Mouse (Mus musculus) heart, embryonic 11.5 days (tissue): ENCODE results near the gene Prrx2. TPM values are rescaled to one million over a fixed set of nuclear protein-coding genes. Genes with fewer than 3 reads are reported as not detected.

ENCODE experiments used
- ATAC-seq: fragments of 200-750 bp; cut with Nextera tagmentation; replicated peaks from 2 replicates; pipeline ENCODE4 v1.8.0; 2017; ENCODE audit warnings: moderate library complexity; ENCODE audit not compliant: insufficient number of reproducible peaks, low FRiP score, low TSS enrichment
- H3K27ac ChIP-seq: fragments of 300-500 bp; sonication (generic); 2 replicates; pipeline ENCODE4 v1.5.1; 2014; ENCODE audit warnings: mild to moderate bottlenecking, low read depth, low read length
- H3K27me3 ChIP-seq: fragments of 300-500 bp; sonication (generic); 2 replicates; pipeline ENCODE4 v1.6.1; 2014; ENCODE audit warnings: mild to moderate bottlenecking, low read length, mixed read lengths; ENCODE audit not compliant: control insufficient read depth, insufficient read depth
- H3K36me3 ChIP-seq: fragments of 300-500 bp; sonication (generic); 2 replicates; pipeline ENCODE4 v1.6.1; 2014; ENCODE audit warnings: mild to moderate bottlenecking, low read length, moderate library complexity, mixed read lengths; ENCODE audit not compliant: control insufficient read depth, insufficient read depth
- H3K4me1 ChIP-seq: fragments of 300-500 bp; sonication (generic); 2 replicates; pipeline ENCODE4 v1.6.1; 2014; ENCODE audit warnings: low read length; ENCODE audit not compliant: control insufficient read depth, insufficient read depth
- H3K4me2 ChIP-seq: fragments of 300-500 bp; sonication (generic); 2 replicates; pipeline ENCODE4 v1.6.1; 2014; ENCODE audit warnings: mild to moderate bottlenecking, moderate library complexity
- H3K4me3 ChIP-seq: fragments of 300-500 bp; sonication (generic); 2 replicates; pipeline ENCODE4 v1.5.1; 2014; ENCODE audit warnings: low read depth, low read length
- H3K9ac ChIP-seq: fragments of 300-500 bp; sonication (generic); 2 replicates; pipeline ENCODE4 v1.6.1; 2014; ENCODE audit warnings: mild to moderate bottlenecking, low read depth, low read length, moderate library complexity
- H3K9me3 ChIP-seq: fragments of 300-500 bp; sonication (generic); replicated peaks from 2 replicates; pipeline ENCODE4 v1.6.1; 2016; ENCODE audit warnings: low read length; ENCODE audit not compliant: control insufficient read depth
- WGBS: fragments of 180-500 bp; shearing (Covaris S2); extraction: QIAGEN DNeasy Blood & Tissue Kit; methylation state at CpG from one replicate; pipeline ENCODE4 v1.1.7; 2014; ENCODE audit not compliant: insufficient replicate concordance; 5-methylcytosine and 5-hydroxymethylcytosine counted together
- polyA plus RNA-seq: library from polyadenylated mRNA; unstranded; fragments of >200 nt; fragmentation: Nextera tagmentation; extraction: Ambion mirVana; gene quantifications from 2 replicates; pipeline ENCODE4 v1.2.1, GENCODE M21; 2014

The Prrx2 gene
- polyA plus RNA-seq, 1 experiment from 2014 or later, result 55.8 TPM

DNA sequence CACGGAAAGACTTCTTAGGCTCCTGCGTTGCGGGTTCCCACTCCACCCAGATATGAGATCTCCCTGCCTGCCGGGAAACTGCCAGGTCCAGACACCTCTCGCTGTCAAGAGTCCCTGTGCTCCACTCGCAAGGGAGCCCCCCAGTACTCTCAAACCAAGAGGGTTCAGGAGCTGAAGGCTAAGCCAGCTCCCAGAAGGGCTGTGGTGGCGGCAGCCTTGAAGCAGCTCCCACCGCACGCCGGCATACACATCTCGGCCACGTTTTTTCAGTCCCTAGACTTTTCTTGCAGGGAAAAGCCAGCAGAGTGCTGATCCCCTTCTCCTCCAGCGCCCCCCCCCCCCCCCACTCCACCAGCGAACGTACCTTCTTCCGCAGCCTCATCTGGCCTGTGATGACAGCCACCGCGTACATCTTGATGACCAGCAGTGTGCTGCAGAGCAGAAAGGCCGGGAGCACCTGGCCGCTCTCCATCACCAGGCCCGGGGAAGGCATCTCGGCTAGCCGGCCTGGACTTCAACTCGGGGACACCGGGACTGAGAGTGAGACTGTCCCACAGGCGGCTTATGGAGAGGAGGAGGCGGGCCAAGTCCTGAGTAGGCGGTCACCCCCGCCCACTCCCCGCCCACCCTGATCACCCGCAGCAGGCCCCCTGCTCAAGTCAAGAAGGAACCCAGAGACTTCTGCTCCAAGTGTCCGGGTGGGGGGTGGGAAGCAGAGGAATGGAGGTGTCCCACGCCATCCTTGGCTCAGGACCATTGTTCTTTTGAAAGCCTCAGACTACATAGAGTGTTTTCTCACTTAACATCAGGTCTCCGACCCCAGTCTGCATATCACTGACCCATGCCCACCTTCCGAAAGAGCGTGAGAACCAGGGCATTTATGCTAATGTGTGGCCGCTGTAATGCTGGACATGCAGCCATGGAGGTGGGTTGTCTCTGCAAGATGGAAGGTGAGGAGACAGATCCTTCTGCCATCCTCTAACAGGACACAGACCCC lies 68.3 kb downstream of the Prrx2 start:
- peak; percentile 26; the same call in 1 of the 2 replicates for ATAC-seq
- peaks cover 24% of the 10 kb centered on the region for H3K4me1 ChIP-seq

DNA sequence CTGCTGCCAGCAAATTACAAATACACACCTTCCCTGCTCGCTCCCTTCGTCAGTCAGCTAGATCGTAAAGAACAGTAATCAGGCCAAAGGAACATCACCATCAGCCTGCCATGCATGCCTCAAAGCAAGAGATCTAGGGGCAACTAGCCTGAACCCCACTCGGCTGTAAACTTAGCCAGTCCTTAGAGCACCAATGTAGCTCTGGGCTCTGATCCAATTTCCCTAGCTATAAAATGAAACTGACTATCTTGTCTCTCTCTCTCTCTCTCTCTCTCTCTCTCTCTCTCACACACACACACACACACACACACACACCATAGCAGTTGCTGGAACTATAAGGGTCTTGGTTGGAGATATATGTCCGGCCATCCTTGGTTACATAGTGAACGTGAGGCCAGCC lies 69.5 kb downstream of the Prrx2 start:
- no peak for ATAC-seq
- Histone ChIP-seq H3K9ac (no peak overlapping the region), H3K4me2 (no peak overlapping the region), H3K4me3 (no peak overlapping the region), H3K4me1 (peaks cover 23% of the 10 kb centered on the region), H3K9me3 (no peaks in the 10 kb centered on the region), H3K27me3 (peaks cover 11% of the 10 kb centered on the region), H3K27ac (no peak overlapping the region), H3K36me3 (no peaks in the 10 kb centered on the region)
- 79% methylated on average over 6 of the region's 6 CpGs for WGBS

More for the DNA sequence above, 68.3 kb downstream of the Prrx2 start:
- H3K36me3 ChIP-seq, result no peaks in the 10 kb centered on the region
- WGBS, result 9% methylated on average over 34 of the region's 37 CpGs
- H3K4me3 ChIP-seq, result peak overlapping the region; percentile 42
- H3K9ac ChIP-seq, result peak overlapping the region; percentile 59; the same call in 1 of the 2 replicates
- H3K4me2 ChIP-seq, result peak overlapping the region; percentile 76
- H3K9me3 ChIP-seq, result no peaks in the 10 kb centered on the region
- H3K27ac ChIP-seq, result no peak overlapping the region
- H3K27me3 ChIP-seq, result peaks cover 11% of the 10 kb centered on the region

DNA sequence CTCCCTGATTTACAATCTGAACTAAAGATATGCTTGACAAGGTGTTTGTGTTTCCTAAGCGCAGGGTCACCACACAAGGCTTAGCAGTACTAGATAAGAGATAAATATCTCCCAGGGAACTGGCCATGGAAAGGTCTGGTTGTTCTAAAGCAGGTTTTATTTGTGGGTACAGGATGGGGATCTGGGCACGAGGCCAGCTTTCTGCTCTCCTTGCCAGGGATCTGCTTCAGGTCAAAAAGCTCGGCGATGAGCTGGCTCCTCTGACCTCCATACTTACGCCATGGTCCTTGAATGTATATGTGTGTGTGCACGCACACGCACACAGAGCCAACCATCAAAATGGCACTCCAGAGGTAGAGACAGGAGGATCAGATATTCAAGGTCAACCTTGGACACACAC lies 70.2 kb downstream of the Prrx2 start:
- Histone ChIP-seq H3K27me3 (peaks cover 11% of the 10 kb centered on the region), H3K4me1 (peaks cover 23% of the 10 kb centered on the region), H3K27ac (no peak overlapping the region), H3K9ac (no peak overlapping the region), H3K9me3 (no peaks in the 10 kb centered on the region), H3K4me2 (no peak overlapping the region), H3K36me3 (no peaks in the 10 kb centered on the region), H3K4me3 (no peak overlapping the region)
- 59% methylated on average over 7 of the region's 7 CpGs for WGBS
- no peak for ATAC-seq

DNA sequence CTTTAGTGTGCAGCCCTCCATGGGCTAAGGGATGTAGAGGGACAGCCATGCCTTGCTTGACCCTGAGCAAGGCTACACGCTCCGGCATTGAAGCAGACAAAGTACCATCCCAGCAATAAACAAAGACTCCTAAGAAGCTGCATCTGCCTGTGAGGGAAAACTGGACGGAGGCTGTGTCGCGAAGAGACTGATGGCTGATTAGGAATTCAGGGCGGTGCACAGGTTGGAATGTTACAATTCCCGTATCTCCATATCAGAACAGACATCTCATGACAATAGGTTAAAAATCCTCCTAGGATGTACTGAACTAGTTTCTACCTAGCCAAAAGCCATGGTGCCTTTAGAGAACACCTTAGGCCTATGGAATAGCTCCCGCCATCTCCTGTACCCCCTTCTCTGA lies 71.1 kb downstream of the Prrx2 start:
- Histone ChIP-seq H3K36me3 (no peaks in the 10 kb centered on the region), H3K9me3 (no peaks in the 10 kb centered on the region), H3K4me3 (no peak overlapping the region), H3K9ac (no peak overlapping the region), H3K4me2 (no peak overlapping the region), H3K27ac (no peak overlapping the region), H3K4me1 (peaks cover 23% of the 10 kb centered on the region), H3K27me3 (peaks cover 11% of the 10 kb centered on the region)
- WGBS, result 80% methylated on average over 8 of the region's 8 CpGs
- ATAC-seq, result no peak

DNA sequence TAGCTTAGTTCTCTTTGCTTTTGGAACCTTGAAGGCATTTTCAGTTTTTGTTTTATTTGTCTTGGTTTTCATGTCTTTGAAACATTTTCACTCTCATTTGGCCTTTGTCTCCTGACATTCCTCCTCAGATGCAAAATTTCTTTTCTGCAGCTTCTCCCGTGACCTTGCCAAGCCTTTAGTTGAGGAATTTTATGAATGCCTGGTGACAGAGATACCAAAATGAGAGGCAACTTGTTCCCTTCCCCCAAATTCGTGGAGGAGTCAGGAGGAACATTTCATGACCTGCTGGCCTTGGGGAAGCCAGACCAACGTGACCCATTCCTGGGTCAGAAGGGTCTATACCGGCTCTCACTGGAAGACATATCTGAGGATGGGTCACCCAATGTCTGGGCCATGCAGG lies 71.9 kb downstream of the Prrx2 start:
- Histone ChIP-seq H3K9me3 (no peaks in the 10 kb centered on the region), H3K4me2 (no peak overlapping the region), H3K27me3 (peaks cover 9% of the 10 kb centered on the region), H3K9ac (no peak overlapping the region), H3K27ac (no peak overlapping the region), H3K4me3 (no peak overlapping the region), H3K4me1 (peaks cover 21% of the 10 kb centered on the region), H3K36me3 (no peaks in the 10 kb centered on the region)
- 43% methylated on average over 4 of the region's 4 CpGs for WGBS
- no peak for ATAC-seq

DNA sequence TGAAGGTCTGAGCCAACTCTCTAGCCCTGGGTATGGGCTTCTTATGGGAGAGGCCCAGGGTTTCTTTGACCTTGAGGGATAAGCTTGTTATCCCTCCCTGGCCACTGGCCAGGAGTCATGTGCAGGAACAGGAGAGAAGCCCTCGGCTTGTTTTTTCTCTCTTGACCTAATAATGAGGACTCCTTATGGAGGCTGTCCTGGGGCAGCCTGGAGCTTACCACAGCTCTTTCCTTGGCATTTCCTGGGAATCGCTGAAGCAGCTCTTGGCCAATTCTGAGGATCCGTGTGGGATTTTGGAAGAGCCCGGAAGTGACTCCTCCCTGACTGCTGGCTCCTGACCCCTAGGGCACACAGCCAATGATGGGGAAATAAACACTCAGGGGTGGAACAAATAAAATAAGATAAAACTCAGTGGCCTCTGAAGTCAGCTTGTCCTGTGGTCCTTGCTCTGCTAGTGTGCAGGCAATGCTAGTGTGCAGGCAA lies 77.6 kb downstream of the Prrx2 start:
- 0 out of 2 replicates have a peak overlapping the region, but pooled peaks have one; percentile 11 for H3K9ac ChIP-seq
- WGBS, result 40% methylated on average over 4 of the region's 4 CpGs
- ATAC-seq, result no peak

DNA sequence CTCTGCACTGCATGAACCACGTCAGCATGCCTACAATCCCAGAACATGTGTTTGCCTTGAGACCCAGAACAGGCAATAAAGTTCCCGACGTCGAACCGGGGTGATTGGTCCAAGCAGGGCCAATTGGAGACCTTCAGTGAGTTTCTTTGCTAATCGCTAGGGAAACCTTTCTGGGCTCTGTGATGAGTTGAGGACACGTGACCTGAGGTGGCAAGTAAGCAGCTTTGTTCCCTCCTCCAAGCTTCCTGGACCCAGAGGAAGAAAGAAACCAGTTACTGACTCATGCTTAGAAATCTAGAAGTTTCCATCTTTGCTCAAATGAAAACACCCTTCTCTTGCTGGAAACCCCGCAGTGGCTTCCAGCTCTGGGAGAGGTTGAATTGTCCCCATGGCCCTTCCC lies 78.2 kb downstream of the Prrx2 start:
- 78% methylated on average over 8 of the region's 8 CpGs for WGBS
- no peak for ATAC-seq

More for the DNA sequence above, 77.6 kb downstream of the Prrx2 start:
- no peaks in the 10 kb centered on the region for H3K27me3 ChIP-seq
- H3K4me1 ChIP-seq, result peaks cover 7% of the 10 kb centered on the region; the same call in 1 of the 2 replicates
- H3K27ac ChIP-seq, result no peak overlapping the region
- no peak overlapping the region for H3K4me3 ChIP-seq
- H3K36me3 ChIP-seq, result no peaks in the 10 kb centered on the region
- H3K9me3 ChIP-seq, result no peaks in the 10 kb centered on the region
- no peak overlapping the region for H3K4me2 ChIP-seq

DNA sequence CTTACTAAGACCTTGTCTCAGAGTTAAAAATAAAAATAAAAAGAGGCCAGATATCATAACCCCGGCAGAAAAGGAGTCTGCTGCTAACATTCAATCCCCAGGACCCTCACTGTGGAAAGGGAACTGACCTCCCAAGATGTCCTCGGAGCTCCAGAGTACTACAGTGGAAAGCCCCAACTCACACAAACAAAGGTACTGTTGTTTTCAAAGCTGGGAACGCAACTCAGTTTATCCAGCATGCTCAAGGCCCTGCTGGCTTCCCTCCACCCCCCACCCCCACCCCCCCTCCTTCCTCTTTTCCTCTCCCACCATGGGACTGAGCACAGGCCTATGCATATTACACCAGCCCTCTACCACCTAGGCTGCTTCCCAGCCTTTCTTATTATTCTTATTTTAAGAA lies 80.1 kb downstream of the Prrx2 start:
- Histone ChIP-seq H3K4me2 (no peak overlapping the region), H3K27ac (no peak overlapping the region), H3K36me3 (no peaks in the 10 kb centered on the region), H3K9me3 (no peaks in the 10 kb centered on the region), H3K27me3 (no peaks in the 10 kb centered on the region), H3K4me1 (peaks cover 26% of the 10 kb centered on the region), H3K9ac (no peak overlapping the region), H3K4me3 (no peak overlapping the region)
- 50% methylated on average over 3 of the region's 3 CpGs for WGBS
- no peak for ATAC-seq

More for the DNA sequence above, 78.2 kb downstream of the Prrx2 start:
- no peak overlapping the region for H3K4me2 ChIP-seq
- H3K27me3 ChIP-seq, result no peaks in the 10 kb centered on the region
- no peak overlapping the region for H3K27ac ChIP-seq
- peaks cover 12% of the 10 kb centered on the region for H3K4me1 ChIP-seq
- no peak overlapping the region for H3K9ac ChIP-seq
- no peaks in the 10 kb centered on the region for H3K9me3 ChIP-seq
- H3K4me3 ChIP-seq, result no peak overlapping the region
- H3K36me3 ChIP-seq, result no peaks in the 10 kb centered on the region
